Mouse (Mus musculus) frontal cortex, postnatal 14 days (tissue): ENCODE results near the gene Eid2b.
"Not testable (repeated sequence)": the region's sequence is repeated elsewhere in the genome, so short reads cannot be mapped to it uniquely, and the experiment has no call there.

ENCODE experiments used
- DNase-seq, 2 experiments: peaks; one replicate each; pipeline ENCODE4 v3.0.0; 2022; ENCODE audit warnings: low spot score in 2 of 2

Eid2b gene

GRCm38 (mm10) chr7:28277615-28278278, at the start of gene Eid2b:
TSS of gene Eid2b (plus strand) at chr7:28277739.
- peak; percentile 89 to 95 for DNase-seq

- not testable (repeated sequence) for DNase-seq
Observed at GRCm38 (mm10) chr7:28243943-28244342, 33.6 kb upstream of the Eid2b start.

GRCm38 (mm10) chr7:28248957-28249356, 28.6 kb upstream of the Eid2b start:
- DNase-seq: no peak

- no peak for DNase-seq
Observed at GRCm38 (mm10) chr7:28251976-28252375, 25.6 kb upstream of the Eid2b start.

GRCm38 (mm10) chr7:28254591-28254990, 22.9 kb upstream of the Eid2b start:
- DNase-seq: no peak

- DNase-seq: no peak
Observed at GRCm38 (mm10) chr7:28255476-28255875, 22.1 kb upstream of the Eid2b start.

GRCm38 (mm10) chr7:28262861-28263260, 14.7 kb upstream of the Eid2b start:
- no peak for DNase-seq

GRCm38 (mm10) chr7:28263786-28264185, 13.8 kb upstream of the Eid2b start:
- DNase-seq: no peak

- no peak for DNase-seq
Observed at GRCm38 (mm10) chr7:28265391-28265790, 12.1 kb upstream of the Eid2b start.

GRCm38 (mm10) chr7:28267129-28268041, 10.2 kb upstream of the Eid2b start, which contains the start of gene Eid2:
TSS of gene Eid2 (plus strand) at chr7:28267881.
- peak; percentile 86 for DNase-seq

- DNase-seq: peak in 1 of 2 experiments; percentile 47
Observed at GRCm38 (mm10) chr7:28268042-28268531, 9.5 kb upstream of the Eid2b start.

- no peak for DNase-seq
Observed at GRCm38 (mm10) chr7:28268576-28268975, 9.0 kb upstream of the Eid2b start.

GRCm38 (mm10) chr7:28269355-28269754, 8.2 kb upstream of the Eid2b start:
- DNase-seq: no peak

GRCm38 (mm10) chr7:28271761-28272160, 5.8 kb upstream of the Eid2b start:
- no peak for DNase-seq

GRCm38 (mm10) chr7:28277237-28277614, 313 bp upstream of the Eid2b start:
- no peak for DNase-seq

- DNase-seq: no peak
Observed at GRCm38 (mm10) chr7:28278279-28278652, 727 bp downstream of the Eid2b start.

- no peak for DNase-seq
Observed at GRCm38 (mm10) chr7:28280630-28281029, 3.1 kb downstream of the Eid2b start.

- no peak for DNase-seq
Observed at GRCm38 (mm10) chr7:28290165-28290564, 12.6 kb downstream of the Eid2b start.

GRCm38 (mm10) chr7:28290638-28291590, 13.4 kb downstream of the Eid2b start, which contains the start of gene Selenov:
TSS of gene Selenov (minus strand) at chr7:28291186.
- DNase-seq: peak in 1 of 2 experiments; percentile 36

GRCm38 (mm10) chr7:28294481-28294880, 16.9 kb downstream of the Eid2b start:
- DNase-seq: peak; percentile 53 to 56

GRCm38 (mm10) chr7:28298837-28299625, 21.5 kb downstream of the Eid2b start:
- DNase-seq: no peak
